Mouse (Mus musculus): ENCODE data around the gene Cdh4. TPM values are rescaled to one million over a fixed set of nuclear protein-coding genes. Genes with fewer than 3 reads are reported as not detected.

Gene Cdh4
- polyA plus RNA-seq, 1 experiment, result not detected

- Histone ChIP-seq H3K27me3 (ENCODE audit: control insufficient read depth, insufficient read depth, insufficient read length) (no peaks in the 10 kb centered on the region), H3K79me2 (ENCODE audit: control insufficient read depth, insufficient read depth) (no peaks in the 10 kb centered on the region), H3K4me2 (ENCODE audit: low read depth) (no peak overlapping the region), H3K36me3 (ENCODE audit: control insufficient read depth, insufficient read depth) (no peaks in the 10 kb centered on the region), H3K4me3 (no peak overlapping the region), H3ac (ENCODE audit: control insufficient read depth, insufficient read length) (no peak overlapping the region)
- TF ChIP-seq E2F4 (IDR thresholded peaks at IDR 0.05; ENCODE audit: insufficient read depth) (no peak), TCF3 (IDR thresholded peaks at IDR 0.05; ENCODE audit: insufficient read length, low read depth) (no peak), SRF (IDR thresholded peaks at IDR 0.05; ENCODE audit: control insufficient read depth, insufficient read length, low read depth) (no peak), POLR2A (IDR thresholded peaks at IDR 0.05; ENCODE audit: insufficient read length, low read depth) (no peak), CEBPB (IDR thresholded peaks at IDR 0.05; ENCODE audit: insufficient read depth, poor library complexity, severe bottlenecking) (no peak), REST (IDR thresholded peaks at IDR 0.05; ENCODE audit: insufficient read depth, insufficient read length) (no peak), POLR2AphosphoS2 (IDR thresholded peaks at IDR 0.05; ENCODE audit: insufficient read length, low read depth) (no peak), MYOG (IDR thresholded peaks at IDR 0.05; ENCODE audit: control insufficient read depth in 1 of 3, insufficient read depth in 1 of 3, insufficient read length in 2 of 3, low read depth in 2 of 3) (no peak), TCF12 (IDR thresholded peaks at IDR 0.05; ENCODE audit: insufficient read depth, poor library complexity, severe bottlenecking) (no peak), USF1 (IDR thresholded peaks at IDR 0.05; ENCODE audit: low read depth) (no peak), MYOD1 (IDR thresholded peaks at IDR 0.05; ENCODE audit: control insufficient read depth in 1 of 3, insufficient read length in 2 of 3, low read depth in 2 of 3) (no peak), MAX (IDR thresholded peaks at IDR 0.05; ENCODE audit: low read depth) (no peak)
Measured at GRCm38 (mm10) chr2:179595013-179595412, 152.8 kb downstream of the Cdh4 start.

GRCm38 (mm10) chr2:179598886-179599285 is 156.7 kb downstream of the Cdh4 start:
- Histone ChIP-seq H3K27me3 (ENCODE audit: control insufficient read depth, insufficient read depth, insufficient read length) (no peaks in the 10 kb centered on the region), H3ac (ENCODE audit: control insufficient read depth, insufficient read length) (no peak overlapping the region), H3K4me2 (ENCODE audit: low read depth) (no peak overlapping the region), H3K4me3 (no peak overlapping the region), H3K79me2 (ENCODE audit: control insufficient read depth, insufficient read depth) (no peaks in the 10 kb centered on the region), H3K36me3 (ENCODE audit: control insufficient read depth, insufficient read depth) (no peaks in the 10 kb centered on the region)
- TF ChIP-seq POLR2AphosphoS2 (IDR thresholded peaks at IDR 0.05; ENCODE audit: insufficient read length, low read depth), result no peak
- TF ChIP-seq SRF (IDR thresholded peaks at IDR 0.05; ENCODE audit: control insufficient read depth, insufficient read length, low read depth), result no peak
- no peak for TF ChIP-seq REST (IDR thresholded peaks at IDR 0.05; ENCODE audit: insufficient read depth, insufficient read length)
- no peak for TF ChIP-seq USF1 (IDR thresholded peaks at IDR 0.05; ENCODE audit: low read depth)

DNA sequence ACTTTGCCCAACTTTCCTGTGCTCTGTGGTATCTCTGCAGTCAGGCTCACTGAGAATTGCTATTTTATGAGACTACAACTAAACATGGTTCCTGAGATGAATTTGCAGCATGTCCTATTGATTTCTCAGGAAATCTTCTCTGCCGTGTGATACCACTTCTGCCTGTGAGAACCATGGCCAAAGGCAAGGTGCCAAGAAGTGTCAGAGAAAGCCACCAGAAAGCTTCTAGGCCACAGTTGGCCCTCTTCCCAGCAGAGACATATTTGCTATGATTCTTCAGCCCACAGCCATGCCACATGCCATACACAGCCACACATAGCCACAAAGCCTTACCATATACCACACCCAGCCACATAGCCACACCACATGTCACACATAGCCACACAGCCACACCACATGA is 157.7 kb downstream of the Cdh4 start:
- no peak for TF ChIP-seq MYOG (IDR thresholded peaks at IDR 0.05; ENCODE audit: control insufficient read depth in 1 of 3, insufficient read depth in 1 of 3, insufficient read length in 2 of 3, low read depth in 2 of 3)
- TF ChIP-seq MAX (IDR thresholded peaks at IDR 0.05; ENCODE audit: low read depth), result no peak
- TF ChIP-seq CEBPB (IDR thresholded peaks at IDR 0.05; ENCODE audit: insufficient read depth, poor library complexity, severe bottlenecking), result no peak
- no peak for TF ChIP-seq POLR2A (IDR thresholded peaks at IDR 0.05; ENCODE audit: insufficient read length, low read depth)
- TF ChIP-seq REST (IDR thresholded peaks at IDR 0.05; ENCODE audit: insufficient read depth, insufficient read length), result no peak
- TF ChIP-seq MYOD1 (IDR thresholded peaks at IDR 0.05; ENCODE audit: control insufficient read depth in 1 of 3, insufficient read length in 2 of 3, low read depth in 2 of 3), result no peak
- TF ChIP-seq USF1 (IDR thresholded peaks at IDR 0.05; ENCODE audit: low read depth), result no peak
- no peak for TF ChIP-seq TCF12 (IDR thresholded peaks at IDR 0.05; ENCODE audit: insufficient read depth, poor library complexity, severe bottlenecking)
- TF ChIP-seq SRF (IDR thresholded peaks at IDR 0.05; ENCODE audit: control insufficient read depth, insufficient read length, low read depth), result no peak
- no peak for TF ChIP-seq POLR2AphosphoS2 (IDR thresholded peaks at IDR 0.05; ENCODE audit: insufficient read length, low read depth)
- TF ChIP-seq E2F4 (IDR thresholded peaks at IDR 0.05; ENCODE audit: insufficient read depth), result no peak
- no peak for TF ChIP-seq TCF3 (IDR thresholded peaks at IDR 0.05; ENCODE audit: insufficient read length, low read depth)
- H3K79me2 ChIP-seq (ENCODE audit: control insufficient read depth, insufficient read depth), result no peaks in the 10 kb centered on the region
- H3K36me3 ChIP-seq (ENCODE audit: control insufficient read depth, insufficient read depth), result no peaks in the 10 kb centered on the region
- no peaks in the 10 kb centered on the region for H3K27me3 ChIP-seq (ENCODE audit: control insufficient read depth, insufficient read depth, insufficient read length)
- H3K4me2 ChIP-seq (ENCODE audit: low read depth), result no peak overlapping the region
- H3ac ChIP-seq (ENCODE audit: control insufficient read depth, insufficient read length), result no peak overlapping the region
- no peak overlapping the region for H3K4me3 ChIP-seq

- Histone ChIP-seq H3K79me2 (ENCODE audit: control insufficient read depth, insufficient read depth) (no peaks in the 10 kb centered on the region), H3K36me3 (ENCODE audit: control insufficient read depth, insufficient read depth) (no peaks in the 10 kb centered on the region), H3K4me3 (no peak overlapping the region), H3ac (ENCODE audit: control insufficient read depth, insufficient read length) (no peak overlapping the region), H3K4me2 (ENCODE audit: low read depth) (no peak overlapping the region), H3K27me3 (ENCODE audit: control insufficient read depth, insufficient read depth, insufficient read length) (no peaks in the 10 kb centered on the region)
- TF ChIP-seq TCF12 (IDR thresholded peaks at IDR 0.05; ENCODE audit: insufficient read depth, poor library complexity, severe bottlenecking) (no peak), MAX (IDR thresholded peaks at IDR 0.05; ENCODE audit: low read depth) (no peak), REST (IDR thresholded peaks at IDR 0.05; ENCODE audit: insufficient read depth, insufficient read length) (no peak)
Measured at GRCm38 (mm10) chr2:179600347-179600746, 158.1 kb downstream of the Cdh4 start.

- Histone ChIP-seq H3K36me3 (ENCODE audit: control insufficient read depth, insufficient read depth) (no peaks in the 10 kb centered on the region), H3K79me2 (ENCODE audit: control insufficient read depth, insufficient read depth) (no peaks in the 10 kb centered on the region), H3ac (ENCODE audit: control insufficient read depth, insufficient read length) (no peak overlapping the region), H3K27me3 (ENCODE audit: control insufficient read depth, insufficient read depth, insufficient read length) (no peaks in the 10 kb centered on the region), H3K4me3 (no peak overlapping the region), H3K4me2 (ENCODE audit: low read depth) (no peak overlapping the region)
- TF ChIP-seq MYOD1 (IDR thresholded peaks at IDR 0.05; ENCODE audit: control insufficient read depth in 1 of 3, insufficient read length in 2 of 3, low read depth in 2 of 3) (no peak), REST (IDR thresholded peaks at IDR 0.05; ENCODE audit: insufficient read depth, insufficient read length) (no peak), E2F4 (IDR thresholded peaks at IDR 0.05; ENCODE audit: insufficient read depth) (no peak), POLR2A (IDR thresholded peaks at IDR 0.05; ENCODE audit: insufficient read length, low read depth) (no peak), SRF (IDR thresholded peaks at IDR 0.05; ENCODE audit: control insufficient read depth, insufficient read length, low read depth) (no peak), MAX (IDR thresholded peaks at IDR 0.05; ENCODE audit: low read depth) (no peak), TCF12 (IDR thresholded peaks at IDR 0.05; ENCODE audit: insufficient read depth, poor library complexity, severe bottlenecking) (no peak), USF1 (IDR thresholded peaks at IDR 0.05; ENCODE audit: low read depth) (no peak), CEBPB (IDR thresholded peaks at IDR 0.05; ENCODE audit: insufficient read depth, poor library complexity, severe bottlenecking) (no peak), MYOG (IDR thresholded peaks at IDR 0.05; ENCODE audit: control insufficient read depth in 1 of 3, insufficient read depth in 1 of 3, insufficient read length in 2 of 3, low read depth in 2 of 3) (no peak)
Measured at GRCm38 (mm10) chr2:179601167-179601566, 158.9 kb downstream of the Cdh4 start.

Data from myocyte (in vitro differentiated cells).